Mouse (Mus musculus) liver, embryonic 14.5 days (tissue): ENCODE measurements around the gene Rhot1.
A peak's percentile ranks its signal among the peaks of the same experiment; 100 is the strongest.
"Not testable (repeated sequence)": the region's sequence is repeated elsewhere in the genome, so short reads cannot be mapped to it uniquely, and the experiment has no call there.

Experiments used
- CTCF ChIP-seq: IDR thresholded peaks from 2 replicates; pipeline ENCODE4 v1.5.1; 2016; ENCODE audit warnings: antibody characterized with exemption, low read depth, control low read depth
- EP300 ChIP-seq: IDR thresholded peaks from 2 replicates; pipeline ENCODE4 v1.6.1; 2016; ENCODE audit warnings: antibody characterized with exemption, low read depth

GRCm38 (mm10) chr11:80183054-80183704 is 25.6 kb upstream of the Rhot1 start:
- peak; percentile 15; the same call in 1 of the 2 replicates for TF ChIP-seq CTCF
- TF ChIP-seq EP300: not testable (repeated sequence)
